In the genomic region with DNA sequence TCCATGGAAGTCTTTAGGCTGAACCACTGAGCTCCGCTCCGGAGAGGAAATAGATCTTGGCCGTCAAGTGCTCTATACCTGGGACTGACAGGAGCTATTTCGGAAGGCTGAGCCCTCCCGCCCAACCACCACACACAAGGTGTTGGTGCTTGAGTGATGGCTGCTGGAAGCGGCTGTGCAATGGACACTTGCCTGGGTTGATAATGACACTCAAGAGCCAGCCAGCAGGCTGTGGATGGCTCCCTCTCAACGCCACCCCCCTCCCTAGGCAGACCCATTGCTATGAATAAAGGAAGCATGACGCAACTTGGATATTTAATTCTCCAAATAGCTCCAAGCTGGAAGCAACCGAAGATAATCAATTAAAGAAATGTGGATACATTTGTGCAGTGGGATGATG, we compare ENCODE assay signal across 16 mouse cellular contexts. TPM values are rescaled to one million over a fixed set of nuclear protein-coding genes. Genes with fewer than 3 reads are reported as not detected.
DNase-seq lines count a peak whose midpoint lies in the region; ATAC-seq and TF ChIP-seq lines count a peak whose summit lies in the region.
"Had no signal": no experiment of that assay in that cellular context is flagged by ENCODE, and none has a peak within 500 bp of the region (broad histone marks: within the 10 kb centered on the region; RNA-seq: fewer than 3 reads in every experiment).

No protein-coding gene starts in this region.

- no peak for ATAC-seq in hindbrain, postnatal 0 days
- ATAC-seq in hindbrain, embryonic 13.5 days (ENCODE audit: low FRiP score) = no peak
- ATAC-seq in midbrain, embryonic 14.5 days (ENCODE audit: low FRiP score, low TSS enrichment) = no peak
- no peak for ATAC-seq in midbrain, postnatal 0 days (ENCODE audit: low FRiP score)
- ATAC-seq in heart, embryonic 15.5 days (replicated peaks; ENCODE audit: insufficient number of reproducible peaks, insufficient read depth, low FRiP score, low read depth) = no peak; the same call in 1 of the 2 replicates
- ATAC-seq in megakaryocyte progenitor cell, adult 5-6 weeks (replicated peaks; ENCODE audit: poor library complexity) = no peak
- ATAC-seq: midbrain, embryonic 15.5 days had no signal

- no peaks in the 10 kb centered on the region for H3K36me3 ChIP-seq in hindbrain, postnatal 0 days (ENCODE audit: insufficient read depth, low read length)
- no peaks in the 10 kb centered on the region for H3K36me3 ChIP-seq in hindbrain, embryonic 13.5 days
- no peaks in the 10 kb centered on the region for H3K36me3 ChIP-seq in midbrain, embryonic 14.5 days (ENCODE audit: control insufficient read depth, insufficient read depth, low read length)
- no peaks in the 10 kb centered on the region for H3K36me3 ChIP-seq in midbrain, postnatal 0 days (ENCODE audit: insufficient read depth, low read length)
- no peaks in the 10 kb centered on the region for H3K36me3 ChIP-seq in heart, embryonic 15.5 days
- H3K36me3 ChIP-seq: kidney, embryonic 15.5 days; midbrain, embryonic 15.5 days had no signal

- H3K27me3 ChIP-seq in hindbrain, postnatal 0 days (ENCODE audit: insufficient read depth, low read length) = no peaks in the 10 kb centered on the region
- 0 out of 2 replicates have a peak, but pooled peaks cover 3% of the 10 kb centered on the region for H3K27me3 ChIP-seq in hindbrain, embryonic 13.5 days
- H3K27me3 ChIP-seq in midbrain, embryonic 14.5 days (ENCODE audit: control insufficient read depth, insufficient read depth, low read length) = no peaks in the 10 kb centered on the region
- H3K27me3 ChIP-seq in midbrain, postnatal 0 days (ENCODE audit: insufficient read depth, low read length) = no peaks in the 10 kb centered on the region
- H3K27me3 ChIP-seq in heart, embryonic 15.5 days = no peaks in the 10 kb centered on the region
- H3K27me3 ChIP-seq: kidney, embryonic 15.5 days; midbrain, embryonic 15.5 days had no signal

- no peaks in the 10 kb centered on the region for H3K9me3 ChIP-seq in hindbrain, postnatal 0 days (ENCODE audit: low read length)
- H3K9me3 ChIP-seq in hindbrain, embryonic 13.5 days = no peaks in the 10 kb centered on the region
- no peaks in the 10 kb centered on the region for H3K9me3 ChIP-seq in midbrain, embryonic 14.5 days (ENCODE audit: control insufficient read depth, low read length)
- no peaks in the 10 kb centered on the region for H3K9me3 ChIP-seq in midbrain, postnatal 0 days (ENCODE audit: low read length)
- no peaks in the 10 kb centered on the region for H3K9me3 ChIP-seq in heart, embryonic 15.5 days (replicated peaks)
- H3K9me3 ChIP-seq: kidney, embryonic 15.5 days; midbrain, embryonic 15.5 days had no signal

- peaks cover 4% of the 10 kb centered on the region; the same call in 1 of the 2 replicates for H3K4me1 ChIP-seq in hindbrain, postnatal 0 days (ENCODE audit: insufficient read depth, low read length)
- H3K4me1 ChIP-seq in hindbrain, embryonic 13.5 days (replicated peaks) = peaks cover 22% of the 10 kb centered on the region
- H3K4me1 ChIP-seq in midbrain, embryonic 14.5 days (ENCODE audit: control insufficient read depth, insufficient read depth, low read length) = peaks cover 14% of the 10 kb centered on the region; the same call in 1 of the 2 replicates
- H3K4me1 ChIP-seq in midbrain, postnatal 0 days (ENCODE audit: insufficient read depth, low read length) = no peaks in the 10 kb centered on the region
- peaks cover 59% of the 10 kb centered on the region for H3K4me1 ChIP-seq in heart, embryonic 15.5 days (replicated peaks)

- WGBS in hindbrain, postnatal 0 days = 84% methylated on average over 9 of the region's 9 CpGs
- WGBS in hindbrain, embryonic 13.5 days = 87% methylated on average over 9 of the region's 9 CpGs
- 85% methylated on average over 9 of the region's 9 CpGs for WGBS in midbrain, embryonic 14.5 days
- WGBS in midbrain, postnatal 0 days = 72% methylated on average over 9 of the region's 9 CpGs
- 41% methylated on average over 9 of the region's 9 CpGs for WGBS in heart, embryonic 15.5 days

- no peak overlapping the region for H3K4me3 ChIP-seq in hindbrain, postnatal 0 days (ENCODE audit: low read length)
- H3K4me3 ChIP-seq in hindbrain, embryonic 13.5 days = no peak overlapping the region
- no peak overlapping the region for H3K4me3 ChIP-seq in midbrain, embryonic 14.5 days (replicated peaks; ENCODE audit: low read depth, low read length)
- H3K4me3 ChIP-seq in midbrain, postnatal 0 days (ENCODE audit: low read depth, low read length) = no peak overlapping the region
- no peak overlapping the region for H3K4me3 ChIP-seq in heart, embryonic 15.5 days
- H3K4me3 ChIP-seq: kidney, embryonic 15.5 days; midbrain, embryonic 15.5 days had no signal

- DNase-seq in hindbrain, postnatal 0 days (ENCODE audit: low spot score) = no peak
- peak; percentile 44 for DNase-seq in midbrain, embryonic 14.5 days
- DNase-seq in midbrain, postnatal 0 days (ENCODE audit: low spot score) = no peak
- DNase-seq in c-Kit-positive CD71-positive TER-119-positive erythroid progenitor cells, embryonic 14.5 days (ENCODE audit: low spot score) = no peak
- no peak for DNase-seq in kidney, adult 18-20 months
- DNase-seq: adrenal gland, postnatal 36 days; B cell, adult 2 months; cerebellum, adult 2 months; layer of hippocampus, adult 9-11 months; retina, postnatal 1 day had no signal

- no peak overlapping the region for H3K9ac ChIP-seq in hindbrain, postnatal 0 days (replicated peaks; ENCODE audit: low read length)
- no peak overlapping the region for H3K9ac ChIP-seq in hindbrain, embryonic 13.5 days
- H3K9ac ChIP-seq in midbrain, embryonic 14.5 days (replicated peaks; ENCODE audit: low read length) = no peak overlapping the region
- no peak overlapping the region for H3K9ac ChIP-seq in midbrain, postnatal 0 days (replicated peaks; ENCODE audit: low read length, poor library complexity, severe bottlenecking)
- H3K9ac ChIP-seq in heart, embryonic 15.5 days = no peak overlapping the region
- H3K9ac ChIP-seq: hindbrain, embryonic 14.5 days; kidney, embryonic 15.5 days; midbrain, embryonic 15.5 days had no signal

- H3K4me2 ChIP-seq in hindbrain, postnatal 0 days (ENCODE audit: low read depth, low read length) = no peak overlapping the region
- H3K4me2 ChIP-seq in hindbrain, embryonic 13.5 days = no peak overlapping the region
- no peak overlapping the region for H3K4me2 ChIP-seq in midbrain, embryonic 14.5 days (ENCODE audit: low read length)
- no peak overlapping the region for H3K4me2 ChIP-seq in midbrain, postnatal 0 days (ENCODE audit: low read depth, low read length, poor library complexity, severe bottlenecking)
- H3K4me2 ChIP-seq in heart, embryonic 15.5 days = no peak overlapping the region
- H3K4me2 ChIP-seq: hindbrain, embryonic 14.5 days; kidney, embryonic 15.5 days; midbrain, embryonic 15.5 days had no signal

- 0 out of 2 replicates have a peak overlapping the region, but pooled peaks have one; percentile 7 for H3K27ac ChIP-seq in hindbrain, postnatal 0 days
- no peak overlapping the region for H3K27ac ChIP-seq in hindbrain, embryonic 13.5 days
- no peak overlapping the region for H3K27ac ChIP-seq in midbrain, embryonic 14.5 days (replicated peaks; ENCODE audit: low read depth, low read length)
- H3K27ac ChIP-seq in midbrain, postnatal 0 days (ENCODE audit: low read depth, low read length) = no peak overlapping the region
- peak overlapping the region; percentile 59 for H3K27ac ChIP-seq in heart, embryonic 15.5 days
- H3K27ac ChIP-seq: hindbrain, embryonic 14.5 days; kidney, embryonic 15.5 days; midbrain, embryonic 15.5 days had no signal

- no peak for TF ChIP-seq CTCF in hindbrain, postnatal 0 days (IDR thresholded peaks at IDR 0.05; ENCODE audit: low read depth)
- TF ChIP-seq CTCF in midbrain, postnatal 0 days (IDR thresholded peaks at IDR 0.05) = no peak

RNA-seq across cellular contexts. Expression of gene Sec14l1, which starts 20.3 kb away (rescaled TPM):
- 69.1 and 74.1 TPM in 2 replicates for total RNA-seq in hindbrain, postnatal 0 days (2014; rRNA removed)
- 47.0 and 47.3 TPM in 2 replicates for polyA plus RNA-seq in hindbrain, postnatal 0 days (2015; fragmentation: Nextera tagmentation; extraction: Ambion mirVana)
- polyA plus RNA-seq in hindbrain, embryonic 13.5 days (2015; fragmentation: Nextera tagmentation; extraction: Ambion mirVana) = 63.3 and 65.9 TPM in 2 replicates
- 48.7 and 58.1 TPM in 2 replicates for polyA plus RNA-seq in midbrain, embryonic 14.5 days (2014; fragmentation: Nextera tagmentation; extraction: Ambion mirVana)
- total RNA-seq in midbrain, postnatal 0 days (2014; rRNA removed) = 63.5 and 71.1 TPM in 2 replicates
- 48.0 and 49.2 TPM in 2 replicates for polyA plus RNA-seq in midbrain, postnatal 0 days (2015; fragmentation: Nextera tagmentation; extraction: Ambion mirVana)
- 42.1 and 48.8 TPM in 2 replicates for polyA plus RNA-seq in heart, embryonic 15.5 days (2015; fragmentation: Nextera tagmentation; extraction: Ambion mirVana)
- 9.8 and 11.7 TPM in 2 replicates for total RNA-seq in megakaryocyte progenitor cell, adult 5-6 weeks (2015)
- total RNA-seq in megakaryocyte progenitor cell, adult 5-6 weeks (2017) = 11.4 and 12.9 TPM in 2 replicates

Comparison
In these comparisons a context has a peak if more than half of its experiments do, and no peak if none do; other contexts are left out.
1. H3K27ac ChIP-seq: peak in hindbrain, postnatal 0 days (single experiment) and heart, embryonic 15.5 days (single experiment); none in hindbrain, embryonic 13.5 days (single experiment), midbrain, embryonic 14.5 days (single experiment) and midbrain, postnatal 0 days (single experiment).